Mouse (Mus musculus): Measurements from ENCODE around the gene Batf2.
A peak's percentile ranks its signal among the peaks of the same experiment; 100 is the strongest.
"Not testable (repeated sequence)": the region's sequence is repeated elsewhere in the genome, so short reads cannot be mapped to it uniquely, and the experiment has no call there.

Gene Batf2

DNA sequence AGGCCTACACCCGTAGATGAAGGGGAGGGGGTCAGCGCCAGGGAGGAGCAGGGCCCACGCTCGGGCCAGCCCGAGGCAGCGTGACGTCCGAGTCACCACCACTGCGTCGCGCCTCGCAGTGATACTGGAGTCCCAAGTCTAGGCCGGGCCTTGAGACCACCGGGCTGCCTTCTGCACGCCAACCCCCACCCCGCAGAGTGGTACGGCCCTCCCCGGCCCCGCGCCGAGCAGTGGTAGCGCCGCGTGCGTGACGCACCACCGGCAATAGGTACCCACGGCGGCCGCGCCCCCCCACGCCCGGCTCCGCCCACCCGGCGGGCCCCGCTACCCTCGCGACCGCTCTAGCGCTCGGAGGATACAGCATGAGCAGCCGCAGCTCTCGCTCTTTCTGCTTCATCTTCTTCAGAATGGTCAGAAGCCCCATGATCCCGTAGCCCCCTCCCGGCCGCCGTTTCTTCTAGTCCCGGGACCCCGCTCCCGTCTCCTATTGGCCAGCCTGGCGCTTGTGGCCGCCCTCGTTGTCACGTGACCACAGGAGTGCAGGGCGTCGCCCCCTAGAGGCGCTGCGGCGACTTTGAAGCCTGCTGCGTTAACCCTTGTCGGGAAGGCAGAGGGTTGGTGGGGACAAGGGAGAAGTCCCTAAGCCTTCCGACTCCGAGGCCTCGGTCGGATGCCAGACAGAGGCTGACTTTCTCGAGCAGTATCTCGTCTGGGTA, at the start of gene Batf2:
Batf2 (plus strand) TSS at position 306 of the 716 bp plus-strand sequence.
- peak; percentile 90 to 92 for DNase-seq

GRCm38 (mm10) chr19:6094119-6094518, 46.7 kb upstream of the Batf2 start, which contains the start of gene AC131692.1:
Gene AC131692.1 (plus strand): TSS chr19:6094419.
- DNase-seq: no peak

DNA sequence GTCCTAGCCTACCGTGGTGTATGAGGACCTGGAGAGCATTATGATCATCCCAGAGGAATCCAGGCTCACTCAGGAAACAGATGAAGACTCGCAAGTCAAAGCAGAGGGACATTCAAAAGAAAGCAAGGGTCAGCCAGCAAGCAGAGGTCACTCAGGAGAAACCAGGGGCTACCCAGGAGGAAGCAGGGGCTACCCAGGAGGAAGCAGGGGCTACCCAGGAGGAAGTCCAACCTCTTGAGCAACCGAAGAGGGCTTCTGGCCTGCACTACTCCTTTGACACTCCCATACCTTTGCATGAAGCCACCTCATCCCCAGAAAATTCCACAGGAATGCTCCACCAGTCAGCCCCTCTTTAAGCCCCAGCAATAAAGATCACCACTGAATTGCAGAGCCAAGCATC, 42.9 kb upstream of the Batf2 start:
- DNase-seq: no peak

GRCm38 (mm10) chr19:6101186-6101585, 39.6 kb upstream of the Batf2 start:
- DNase-seq: no peak

GRCm38 (mm10) chr19:6102169-6102853, 38.5 kb upstream of the Batf2 start:
- no peak for DNase-seq

GRCm38 (mm10) chr19:6104476-6104875, 36.3 kb upstream of the Batf2 start:
- DNase-seq: no peak

GRCm38 (mm10) chr19:6105586-6105985, 35.2 kb upstream of the Batf2 start, which contains the start of gene Naaladl1:
Gene Naaladl1 (plus strand): TSS chr19:6105782.
- no peak for DNase-seq

GRCm38 (mm10) chr19:6113116-6113515, 27.7 kb upstream of the Batf2 start:
- DNase-seq: no peak

GRCm38 (mm10) chr19:6116113-6116850, 24.5 kb upstream of the Batf2 start:
- no peak for DNase-seq

DNA sequence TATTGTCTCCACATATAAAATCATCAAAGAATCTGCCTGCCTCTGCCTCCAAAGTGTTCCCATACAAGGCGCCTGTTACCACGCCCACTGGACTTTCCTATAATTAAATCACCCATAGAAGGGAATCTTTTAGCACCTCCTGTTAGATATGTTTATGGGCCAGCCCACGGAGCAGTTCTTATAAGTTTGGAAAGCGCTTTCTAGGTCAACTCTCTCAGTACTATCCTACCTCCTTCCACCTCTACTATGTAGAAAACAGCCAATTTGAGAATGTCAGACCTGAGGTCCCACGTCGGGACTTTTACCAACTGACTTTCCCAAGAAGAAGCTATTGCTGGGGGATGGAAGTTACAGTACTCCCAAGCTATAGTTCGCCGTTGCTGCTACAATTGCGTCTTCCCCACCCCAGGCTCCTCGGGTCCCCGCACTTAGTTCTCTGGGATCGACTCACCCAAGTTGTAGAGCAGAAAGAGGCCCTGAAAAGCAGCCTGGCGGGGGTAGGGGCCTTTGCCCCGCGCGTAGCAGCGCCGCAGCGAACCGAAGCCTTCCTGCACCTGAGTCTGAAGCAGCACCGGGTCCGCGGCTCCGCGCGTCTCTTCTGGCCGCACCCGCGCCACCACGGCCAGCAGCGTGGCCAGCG, 23.3 kb upstream of the Batf2 start:
- DNase-seq: no peak

- DNase-seq: peak; percentile 85 to 89
Measured at GRCm38 (mm10) chr19:6117986-6118676, 22.7 kb upstream of the Batf2 start, which contains the start of gene Sac3d1. Gene Sac3d1 (minus strand): TSS chr19:6118650.

DNA sequence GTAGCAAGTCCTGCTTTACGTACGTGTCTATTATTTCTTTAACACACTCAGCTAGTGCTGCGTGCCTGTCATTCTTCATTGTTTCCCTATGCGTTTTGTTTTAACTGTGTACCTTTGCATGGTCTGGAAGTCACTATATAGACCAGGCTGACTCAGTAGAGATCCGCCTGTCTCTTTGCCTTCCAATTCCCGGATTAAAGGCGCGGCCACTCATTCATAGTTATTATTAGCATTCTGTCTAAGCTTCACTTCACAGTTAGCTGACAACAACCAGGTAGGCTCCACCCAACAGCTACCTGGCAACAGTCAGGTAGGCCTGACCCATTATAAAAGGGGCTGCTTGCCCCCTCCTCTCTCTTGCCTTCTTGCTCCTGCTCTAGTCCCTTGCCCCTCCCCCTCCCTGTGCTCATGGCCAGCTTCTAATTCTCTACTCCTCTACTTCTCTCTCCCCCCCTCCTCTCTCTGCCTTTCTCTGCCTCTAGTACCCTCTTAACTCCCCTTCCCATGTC, 22.1 kb upstream of the Batf2 start:
- no peak for DNase-seq

GRCm38 (mm10) chr19:6121761-6122160, 19.0 kb upstream of the Batf2 start:
- DNase-seq: no peak

DNA sequence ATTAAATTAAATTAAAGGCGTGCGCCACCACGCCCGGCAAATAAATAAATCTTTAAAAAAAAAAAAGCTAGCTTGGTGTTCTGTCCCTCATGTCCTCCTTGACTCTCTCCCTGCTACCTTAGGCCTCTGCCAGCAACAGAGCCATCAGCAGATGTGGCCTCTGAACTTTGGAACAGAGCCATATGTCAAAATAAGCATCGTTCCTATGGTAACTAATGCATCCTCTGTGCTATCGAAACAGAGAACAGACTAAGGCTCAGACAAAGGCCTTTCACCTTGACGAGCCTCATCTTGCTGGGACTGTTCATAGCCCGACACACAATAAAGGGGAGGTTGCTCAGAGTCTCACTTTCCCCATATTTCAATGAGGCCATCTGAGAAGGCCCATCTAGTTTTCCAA, 17.5 kb upstream of the Batf2 start:
- DNase-seq: no peak

DNA sequence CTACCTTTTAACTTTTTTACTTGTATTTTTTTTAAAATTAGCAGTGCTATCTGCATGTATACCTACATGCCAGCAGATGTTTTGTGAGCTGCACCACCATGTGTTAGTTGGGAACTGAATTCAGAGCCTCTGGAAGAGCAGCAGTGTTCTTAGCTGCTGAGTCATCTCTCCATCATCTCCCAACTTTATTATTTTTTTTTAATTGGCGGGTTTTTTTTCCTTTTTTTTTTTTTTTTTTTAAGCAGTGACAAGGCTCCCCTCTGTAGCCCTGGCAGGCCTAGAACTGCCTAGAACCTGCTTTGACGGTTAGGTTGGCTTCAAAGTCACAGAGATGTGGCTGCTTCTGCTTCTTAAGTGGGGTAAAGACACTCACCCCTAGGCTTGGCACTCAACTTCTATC, 15.9 kb upstream of the Batf2 start:
- no peak for DNase-seq

DNA sequence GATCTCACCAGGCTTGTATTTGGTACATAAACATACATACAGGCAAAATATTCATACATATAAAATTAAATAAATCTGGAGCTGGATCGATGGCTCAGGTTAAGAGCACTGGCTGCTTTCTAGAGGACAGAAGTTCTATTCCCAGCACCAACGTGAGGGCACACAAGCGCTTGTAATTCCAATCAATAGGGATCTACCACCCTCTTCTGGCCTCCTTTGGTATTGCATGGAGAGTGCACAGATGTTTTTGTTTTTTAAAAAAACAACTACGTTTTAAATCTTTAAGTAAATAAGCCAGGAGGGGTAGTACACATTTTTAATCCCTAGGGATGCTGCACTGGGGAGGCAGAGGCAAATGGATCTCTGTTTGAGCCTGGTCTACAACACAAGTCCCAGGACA, 14.5 kb upstream of the Batf2 start:
- peak in 1 of 2 experiments; percentile 63 for DNase-seq

- DNase-seq: no peak
Measured at GRCm38 (mm10) chr19:6126789-6127580, 13.8 kb upstream of the Batf2 start.

DNA sequence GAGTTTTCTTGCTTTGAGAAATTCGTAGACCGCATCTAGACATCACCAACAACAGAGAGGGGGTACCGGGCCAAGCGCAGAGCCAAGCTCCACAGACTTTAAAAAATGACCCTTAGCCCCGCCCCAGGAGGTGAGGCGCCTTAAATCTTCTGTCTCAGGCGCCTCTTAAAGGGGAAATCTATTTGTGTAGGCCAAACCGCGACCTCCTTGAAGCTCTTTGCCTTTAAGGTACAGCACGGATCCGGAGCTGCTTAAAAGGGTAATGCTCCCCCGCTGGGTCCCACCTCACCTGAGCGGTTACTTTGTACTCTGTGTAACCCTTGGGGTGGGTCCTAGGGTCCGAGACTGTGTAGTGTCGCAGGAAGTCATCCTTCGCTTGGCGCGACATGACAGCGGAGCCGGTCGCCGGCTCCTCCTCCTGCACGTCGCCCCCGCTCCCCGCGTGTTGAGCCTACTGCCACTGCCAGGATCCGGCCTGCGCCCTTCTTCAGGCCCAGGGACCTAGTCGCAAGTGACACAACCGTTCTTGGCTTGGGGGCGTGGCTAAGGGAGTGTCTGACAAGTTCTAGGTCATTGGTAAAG, 12.9 kb upstream of the Batf2 start, which contains the start of gene Snx15:
Snx15 (minus strand) TSS at position 545 of the 582 bp plus-strand sequence.
- DNase-seq: peak; percentile 96

DNA sequence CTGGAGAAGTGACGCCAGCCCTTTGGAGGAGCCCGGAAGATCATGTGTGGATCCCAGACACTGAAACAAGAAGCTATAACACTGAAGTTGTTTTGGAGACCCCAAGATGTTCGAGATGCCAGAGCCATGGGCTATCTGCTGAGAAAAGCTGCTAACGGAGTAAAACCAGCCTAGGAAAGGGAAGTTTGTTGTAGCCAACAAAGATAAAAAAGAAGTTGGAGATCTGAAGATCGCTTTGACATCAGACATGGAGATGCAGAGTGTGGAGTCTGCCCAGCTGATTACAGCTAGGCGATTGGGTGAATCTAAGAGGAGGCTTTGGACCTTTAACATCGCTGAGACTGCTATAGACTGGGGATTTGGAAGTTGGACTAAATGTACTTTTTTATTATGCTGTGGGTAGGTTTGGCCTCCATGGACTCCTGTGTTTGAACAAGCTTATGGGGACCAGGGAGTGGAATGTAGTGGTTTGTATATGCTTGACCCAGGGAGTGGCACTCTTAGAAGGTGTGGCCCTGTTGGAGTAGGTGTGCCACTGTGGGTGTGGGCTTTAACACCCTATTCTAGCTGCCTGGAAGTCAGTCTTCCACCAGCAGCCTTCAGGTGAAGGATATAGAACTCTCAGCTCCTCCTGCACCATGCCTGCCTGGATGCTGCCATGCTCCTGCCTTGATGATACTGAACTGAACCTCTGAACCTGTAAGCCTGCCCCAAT, 10.2 kb upstream of the Batf2 start:
- DNase-seq: not testable (repeated sequence)
